Mouse (Mus musculus) heart, postnatal 0 days (tissue): Measurements from ENCODE around the gene Rab5c. TPM values are rescaled to one million over a fixed set of nuclear protein-coding genes. Genes with fewer than 3 reads are reported as not detected.
A peak's percentile ranks its signal among the peaks of the same experiment; 100 is the strongest.

ENCODE experiments used
- ATAC-seq: fragments of 200-750 bp; cut with Nextera tagmentation; 2 replicates; pipeline ENCODE4 v1.8.0; 2017; ENCODE audit warnings: low read depth, moderate number of reproducible peaks, moderate library complexity; ENCODE audit not compliant: insufficient read depth
- DNase-seq: peaks from one replicate; pipeline ENCODE4 v3.0.0-alpha.2; 2016; ENCODE audit warnings: low spot score
- H3K27ac ChIP-seq: fragments of 300-500 bp; sonication (generic); 2 replicates; pipeline ENCODE4 v1.5.1; 2014; ENCODE audit warnings: low read depth, mild to moderate bottlenecking
- H3K27me3 ChIP-seq: fragments of 300-500 bp; sonication (generic); 2 replicates; pipeline ENCODE4 v1.6.1; 2014; ENCODE audit warnings: low read length, mixed read lengths; ENCODE audit not compliant: control insufficient read depth, insufficient read depth
- H3K36me3 ChIP-seq: fragments of 300-500 bp; sonication (generic); replicated peaks from 2 replicates; pipeline ENCODE4 v1.6.1; 2014; ENCODE audit warnings: low read length, mixed read lengths; ENCODE audit not compliant: control insufficient read depth, insufficient read depth
- H3K4me1 ChIP-seq: fragments of 300-500 bp; sonication (generic); 2 replicates; pipeline ENCODE4 v1.6.1; 2014; ENCODE audit warnings: antibody characterized with exemption; ENCODE audit not compliant: control insufficient read depth, insufficient read depth
- H3K4me2 ChIP-seq: fragments of 300-500 bp; sonication (generic); 2 replicates; pipeline ENCODE4 v1.6.1; 2014; ENCODE audit warnings: low read depth, mild to moderate bottlenecking, low read length, moderate library complexity
- H3K4me3 ChIP-seq: fragments of 300-500 bp; sonication (generic); 2 replicates; pipeline ENCODE4 v1.5.1; 2014; ENCODE audit warnings: low read depth, low read length
- H3K9ac ChIP-seq: fragments of 300-500 bp; sonication (generic); replicated peaks from 2 replicates; pipeline ENCODE4 v1.6.1; 2014; ENCODE audit warnings: low read depth, low read length, mixed read lengths
- H3K9me3 ChIP-seq: fragments of 300-500 bp; sonication (generic); replicated peaks from 2 replicates; pipeline ENCODE4 v1.6.1; 2016; ENCODE audit warnings: low read length; ENCODE audit not compliant: control insufficient read depth
- CTCF ChIP-seq: IDR thresholded peaks from 2 replicates; pipeline ENCODE4 v1.5.1; 2016; ENCODE audit warnings: antibody characterized with exemption, control low read depth, low read depth
- EP300 ChIP-seq: IDR thresholded peaks from 2 replicates; pipeline ENCODE4 v1.6.1; 2016; ENCODE audit warnings: antibody characterized with exemption, low read depth
- WGBS: fragments of 180-500 bp; shearing (Covaris S2); extraction: QIAGEN DNeasy Blood & Tissue Kit; methylation state at CpG from one replicate; pipeline ENCODE4 v1.1.7; 2014; 5-methylcytosine and 5-hydroxymethylcytosine counted together
- polyA plus RNA-seq: library from polyadenylated mRNA; unstranded; fragments of >200 nt; fragmentation: Nextera tagmentation; extraction: Ambion mirVana; gene quantifications from 2 replicates; pipeline ENCODE4 v1.2.1, GENCODE M21; 2015
- total RNA-seq: library from RNA; depleted of rRNA; stranded (reverse); fragments of >200 nt; gene quantifications from 2 replicates; pipeline ENCODE4 v1.2.3, GENCODE M21; 2014; ENCODE audit warnings: low replicate concordance

Rab5c gene
- total and polyA plus RNA-seq, 2 experiments from 2014 or later = 11.0 to 117 TPM

DNA sequence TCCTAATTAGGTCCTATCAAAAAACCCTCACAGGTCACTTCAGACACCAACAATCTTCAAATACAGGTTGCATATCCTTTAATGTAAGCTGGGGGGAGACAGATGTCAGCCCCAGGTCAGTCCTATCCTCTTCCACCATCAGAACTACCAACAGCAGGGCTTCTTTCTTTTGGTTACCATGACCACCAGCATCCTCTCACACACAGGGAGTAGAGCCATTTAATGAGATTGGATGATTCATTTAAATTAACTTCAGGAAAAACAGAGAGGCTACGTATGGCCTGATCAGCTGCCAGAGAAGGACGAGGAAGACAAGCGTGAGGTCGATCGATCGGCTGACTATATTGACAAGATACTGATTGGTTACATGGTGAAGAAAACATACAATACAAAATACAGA is 23.1 kb downstream of the Rab5c start:
- no peaks in the 10 kb centered on the region for H3K9me3 ChIP-seq
- H3K4me3 ChIP-seq = no peak overlapping the region
- H3K36me3 ChIP-seq = peaks cover 45% of the 10 kb centered on the region
- ATAC-seq (no peak), DNase-seq (no peak)
- no peaks in the 10 kb centered on the region for H3K27me3 ChIP-seq
- no peak overlapping the region for H3K9ac ChIP-seq
- H3K27ac ChIP-seq = no peak overlapping the region
- H3K4me1 ChIP-seq = peaks cover 25% of the 10 kb centered on the region
- WGBS = 92% methylated on average over 6 of the region's 6 CpGs
- TF ChIP-seq EP300 (no peak), CTCF (no peak)
- no peak overlapping the region for H3K4me2 ChIP-seq

DNA sequence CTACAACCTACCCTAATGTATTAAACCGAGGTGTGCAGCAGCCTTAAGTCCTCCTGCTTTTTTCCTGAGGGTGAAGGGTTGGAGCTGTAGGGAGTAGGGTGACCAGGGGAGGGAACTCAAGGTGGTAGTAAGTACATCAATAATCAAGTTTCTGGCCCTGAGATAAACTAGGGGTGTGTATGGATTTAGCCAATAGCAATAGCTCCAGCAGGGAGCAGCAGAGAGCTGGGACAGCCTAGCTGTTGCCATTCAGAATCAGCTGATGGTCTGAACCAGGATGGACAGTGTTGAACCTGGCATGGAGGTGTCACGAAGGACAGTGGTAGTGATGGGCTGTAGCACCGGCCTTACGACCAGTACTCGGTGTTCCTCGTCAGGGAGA is 23.5 kb downstream of the Rab5c start:
- ATAC-seq = peak; percentile 36
- 40% methylated on average over 6 of the region's 6 CpGs for WGBS
- Histone ChIP-seq H3K9me3 (no peaks in the 10 kb centered on the region), H3K4me3 (peak overlapping the region; percentile 36), H3K4me2 (peak overlapping the region; percentile 55), H3K4me1 (peaks cover 20% of the 10 kb centered on the region), H3K9ac (peak overlapping the region; percentile 47; the same call in 1 of the 2 replicates), H3K27ac (peak overlapping the region; percentile 46), H3K27me3 (no peaks in the 10 kb centered on the region), H3K36me3 (peaks cover 46% of the 10 kb centered on the region)
- peak; percentile 52 for DNase-seq
- TF ChIP-seq CTCF (peak; percentile 85), EP300 (no peak)

DNA sequence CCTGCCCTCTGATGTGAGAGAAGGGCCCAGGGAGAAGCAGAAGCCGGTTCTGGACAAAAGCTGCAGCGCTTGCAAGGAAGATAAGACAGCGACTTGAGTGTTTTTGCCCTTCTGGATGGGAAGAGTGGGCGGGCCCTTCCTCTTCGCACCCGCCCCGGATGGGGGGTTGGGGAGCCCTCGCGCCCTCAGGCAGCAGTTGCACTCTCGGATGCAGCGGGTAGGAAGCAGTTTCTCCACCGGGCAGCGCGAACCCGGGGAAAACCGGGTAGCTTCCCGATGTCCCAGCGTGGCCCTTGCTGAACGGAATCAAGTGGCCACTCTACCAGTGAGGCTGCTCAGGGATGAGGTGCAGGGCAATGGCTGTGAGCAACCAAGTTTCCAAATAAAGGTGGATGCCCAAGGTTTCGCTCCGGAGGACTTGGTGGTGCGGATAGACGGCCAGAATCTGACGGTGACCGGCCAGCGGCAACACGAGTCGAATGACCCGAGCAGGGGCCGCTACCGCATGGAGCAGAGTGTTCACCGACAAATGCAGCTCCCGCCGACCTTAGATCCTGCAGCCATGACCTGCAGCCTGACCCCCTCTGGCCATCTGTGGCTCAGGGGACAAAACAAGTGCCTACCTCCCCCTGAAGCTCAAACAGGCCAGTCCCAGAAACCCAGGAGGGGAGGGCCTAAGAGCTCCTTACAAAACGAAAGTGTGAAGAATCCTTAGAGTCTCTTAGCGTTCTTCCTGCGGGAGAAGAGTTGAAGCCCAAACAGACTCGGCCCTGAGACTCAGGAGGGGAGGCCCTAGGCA is 24.1 kb downstream of the Rab5c start, which contains the start of gene Hspb9:
TSS of gene Hspb9 (plus strand) at position 116 of the 799 bp plus-strand sequence.
- H3K27ac ChIP-seq = peak within 1 kb of the TSS; percentile 46
- 9% methylated on average over 38 of the region's 38 CpGs for WGBS
- peak within 1 kb of the TSS; percentile 47 for H3K9ac ChIP-seq
- no peaks in the 10 kb centered on the region for H3K27me3 ChIP-seq
- DNase-seq (no peak), ATAC-seq (no peak; the same call in 1 of the 2 replicates)
- TF ChIP-seq CTCF = no peak
- no peak for TF ChIP-seq EP300
- peak within 1 kb of the TSS; percentile 55 for H3K4me2 ChIP-seq
- peaks cover 46% of the 10 kb centered on the region for H3K36me3 ChIP-seq
- H3K4me3 ChIP-seq = peak within 1 kb of the TSS; percentile 36
- H3K4me1 ChIP-seq = peaks cover 17% of the 10 kb centered on the region
- H3K9me3 ChIP-seq = no peaks in the 10 kb centered on the region

DNA sequence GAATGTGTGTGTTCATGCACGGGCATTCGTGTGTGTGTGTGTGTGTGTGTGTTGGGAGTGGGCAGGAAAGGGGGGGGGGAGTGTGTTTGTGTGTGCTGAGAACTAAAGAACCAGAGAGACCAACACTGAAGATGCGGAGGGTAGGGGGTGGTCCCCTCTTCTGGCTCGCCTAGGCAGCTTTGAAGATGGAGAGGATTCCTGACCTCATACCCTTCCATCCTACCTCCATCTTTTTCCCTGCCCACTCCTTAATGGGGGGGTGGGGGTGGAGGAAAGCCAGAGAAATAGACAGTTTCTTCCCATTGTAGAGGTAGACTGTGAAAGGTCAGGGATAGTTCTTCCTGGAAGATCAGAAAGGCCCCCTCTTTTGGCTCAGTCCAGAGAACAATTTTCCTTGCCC is 24.8 kb downstream of the Rab5c start:
- no peak for DNase-seq
- Histone ChIP-seq H3K36me3 (peaks cover 46% of the 10 kb centered on the region), H3K27ac (peak overlapping the region; percentile 46), H3K4me1 (peaks cover 15% of the 10 kb centered on the region), H3K27me3 (no peaks in the 10 kb centered on the region), H3K4me3 (no peak overlapping the region), H3K9me3 (no peaks in the 10 kb centered on the region), H3K9ac (peak overlapping the region; percentile 47; the same call in 1 of the 2 replicates), H3K4me2 (peak overlapping the region; percentile 55)
- no peak for ATAC-seq
- WGBS = 63% methylated on average over 4 of the region's 4 CpGs
- TF ChIP-seq EP300 (no peak), CTCF (no peak)

DNA sequence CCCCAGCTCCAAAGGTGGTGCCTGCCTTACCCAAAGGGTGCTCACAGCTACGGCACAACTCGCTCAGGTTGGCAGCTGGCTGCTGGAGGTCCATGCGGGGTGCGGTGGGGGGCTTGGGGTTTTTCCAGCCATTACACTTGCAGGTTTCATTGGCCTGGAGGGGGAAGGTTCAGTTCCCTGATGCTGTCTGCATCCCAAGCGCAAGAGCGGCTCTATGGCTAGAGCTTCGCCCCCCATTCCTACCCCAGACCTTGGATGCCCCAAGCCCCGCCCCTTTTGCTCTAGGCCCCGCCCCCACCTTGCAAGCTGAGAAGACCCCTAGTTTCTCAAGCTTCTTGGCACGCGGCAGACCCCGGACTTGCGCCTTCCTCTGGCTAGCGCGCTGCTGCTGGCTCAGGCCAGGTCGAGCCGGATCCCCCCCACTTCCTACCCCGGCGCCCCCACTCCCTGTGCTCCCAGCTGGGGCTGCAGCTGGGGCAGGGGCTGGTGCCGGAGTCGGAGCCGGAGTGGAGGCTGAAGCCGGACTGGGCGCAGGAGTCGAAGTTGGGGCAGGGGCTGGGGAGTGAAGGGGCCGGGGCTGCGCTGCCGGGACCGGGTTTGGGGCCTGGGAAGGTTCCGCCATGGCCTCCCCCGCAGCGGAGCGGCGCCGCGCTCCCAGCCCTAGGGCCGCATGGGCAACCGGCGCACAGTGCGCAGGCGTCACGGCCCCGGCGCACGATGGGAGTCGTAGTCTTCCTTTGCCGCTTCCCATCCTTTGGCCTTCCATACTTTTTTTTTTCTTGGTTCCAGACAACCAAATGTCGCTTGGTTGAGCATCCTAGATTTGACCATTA is 26.0 kb downstream of the Rab5c start, which contains the start of gene Kat2a:
TSS of gene Kat2a (minus strand) at position 683 of the 833 bp plus-strand sequence.
- Histone ChIP-seq H3K27ac (peak within 1 kb of the TSS; percentile 46; the same call in 1 of the 2 replicates), H3K4me2 (peak within 1 kb of the TSS; percentile 91), H3K4me3 (peak within 1 kb of the TSS; percentile 76), H3K27me3 (no peaks in the 10 kb centered on the region), H3K9ac (peak within 1 kb of the TSS; percentile 73), H3K4me1 (peaks cover 15% of the 10 kb centered on the region), H3K9me3 (no peaks in the 10 kb centered on the region), H3K36me3 (peaks cover 44% of the 10 kb centered on the region)
- peak; percentile 87 for ATAC-seq
- DNase-seq = peak; percentile 73
- WGBS = 3% methylated on average over 48 of the region's 48 CpGs
- TF ChIP-seq CTCF (no peak), EP300 (no peak)
